Mouse (Mus musculus): ENCODE results near the gene Gm20388. TPM values are rescaled to one million over a fixed set of nuclear protein-coding genes. Genes with fewer than 3 reads are reported as not detected.
A peak's percentile ranks its signal among the peaks of the same experiment; 100 is the strongest.

Gene Gm20388
- polyA plus RNA-seq, 1 experiment from 2014 or later = not detected

DNA sequence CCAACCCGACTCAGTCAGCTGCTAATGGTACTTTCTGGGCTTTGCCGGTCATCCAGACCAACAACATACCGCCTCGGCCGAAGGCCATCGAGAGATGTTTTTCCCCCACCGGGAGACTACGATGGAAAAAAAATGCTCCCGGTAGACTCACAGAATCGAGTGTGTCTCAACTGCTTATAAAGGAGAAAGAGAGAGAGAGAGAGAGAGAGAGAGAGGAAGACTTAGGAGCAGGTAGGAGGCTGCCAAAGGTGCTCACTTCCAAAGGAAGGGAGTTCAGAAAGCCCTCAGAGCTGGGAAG is 1164.2 kb downstream of the Gm20388 start:
- no peaks in the 10 kb centered on the region for H3K9me3 ChIP-seq
- no peak for ATAC-seq (ENCODE audit: insufficient number of reproducible peaks, insufficient read depth, low FRiP score, low TSS enrichment)
- H3K36me3 ChIP-seq = no peaks in the 10 kb centered on the region
- H3K4me3 ChIP-seq = 0 out of 2 replicates have a peak overlapping the region, but pooled peaks have one; percentile 4
- WGBS = under 1% methylated on average over 10 of the region's 10 CpGs
- peak overlapping the region; percentile 9; the same call in 1 of the 2 replicates for H3K27ac ChIP-seq
- H3K4me2 ChIP-seq (replicated peaks) = peak overlapping the region; percentile 26
- peaks cover 94% of the 10 kb centered on the region for H3K27me3 ChIP-seq
- H3K4me1 ChIP-seq = peaks cover 30% of the 10 kb centered on the region
- H3K9ac ChIP-seq = no peak overlapping the region

DNA sequence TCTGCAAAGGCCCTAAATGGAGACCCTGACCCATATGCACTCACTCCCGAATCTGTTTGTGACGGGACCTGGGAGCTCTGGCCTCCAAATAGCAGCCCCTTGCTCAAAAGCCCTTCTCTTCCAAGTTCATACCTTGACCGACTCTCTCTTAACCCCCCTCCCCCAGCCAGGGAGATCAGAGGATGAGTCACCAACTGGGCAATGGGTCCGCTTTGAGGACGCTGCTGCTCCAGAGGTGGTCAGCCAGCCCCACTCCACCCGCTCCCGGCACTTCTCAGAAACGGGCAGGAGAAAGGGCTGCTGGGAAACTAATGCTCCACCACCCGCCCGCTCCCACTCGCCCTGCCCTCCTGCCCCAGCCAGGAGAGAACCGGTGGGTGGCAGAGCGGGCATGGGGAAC is 1165.3 kb downstream of the Gm20388 start:
- WGBS = 8% methylated on average over 13 of the region's 13 CpGs
- Histone ChIP-seq H3K9me3 (no peaks in the 10 kb centered on the region), H3K36me3 (no peaks in the 10 kb centered on the region), H3K4me3 (no peak overlapping the region), H3K27me3 (peaks cover 94% of the 10 kb centered on the region), H3K4me1 (peaks cover 31% of the 10 kb centered on the region), H3K27ac (no peak overlapping the region), H3K9ac (no peak overlapping the region), H3K4me2 (replicated peaks) (no peak overlapping the region)
- no peak for ATAC-seq (ENCODE audit: insufficient number of reproducible peaks, insufficient read depth, low FRiP score, low TSS enrichment)

DNA sequence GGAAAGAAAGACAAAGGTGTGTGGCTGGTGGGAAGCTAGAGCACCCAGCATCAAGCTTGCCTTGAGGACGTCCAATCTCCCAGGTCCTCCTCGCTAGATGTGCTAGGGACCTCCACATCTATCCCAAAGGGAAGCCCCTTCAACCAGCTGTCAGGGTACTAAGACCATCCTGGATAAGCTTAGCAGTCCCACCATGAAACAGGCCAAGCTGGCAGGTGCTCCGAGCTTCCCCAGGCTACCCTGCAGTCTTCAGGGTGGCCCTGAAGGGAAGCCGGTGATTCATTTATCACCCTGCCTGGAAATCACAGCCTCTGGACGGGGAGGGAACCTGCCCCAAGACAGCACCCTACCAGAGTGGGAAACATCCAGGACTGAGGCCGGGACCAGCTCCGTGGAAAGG is 1165.9 kb downstream of the Gm20388 start:
- WGBS = 11% methylated on average over 7 of the region's 7 CpGs
- H3K4me2 ChIP-seq (replicated peaks) = no peak overlapping the region
- no peak for ATAC-seq (ENCODE audit: insufficient number of reproducible peaks, insufficient read depth, low FRiP score, low TSS enrichment)
- H3K9me3 ChIP-seq = no peaks in the 10 kb centered on the region
- H3K9ac ChIP-seq = no peak overlapping the region
- no peaks in the 10 kb centered on the region for H3K36me3 ChIP-seq
- H3K4me3 ChIP-seq = no peak overlapping the region
- H3K4me1 ChIP-seq = peaks cover 29% of the 10 kb centered on the region
- peaks cover 94% of the 10 kb centered on the region for H3K27me3 ChIP-seq
- no peak overlapping the region for H3K27ac ChIP-seq

DNA sequence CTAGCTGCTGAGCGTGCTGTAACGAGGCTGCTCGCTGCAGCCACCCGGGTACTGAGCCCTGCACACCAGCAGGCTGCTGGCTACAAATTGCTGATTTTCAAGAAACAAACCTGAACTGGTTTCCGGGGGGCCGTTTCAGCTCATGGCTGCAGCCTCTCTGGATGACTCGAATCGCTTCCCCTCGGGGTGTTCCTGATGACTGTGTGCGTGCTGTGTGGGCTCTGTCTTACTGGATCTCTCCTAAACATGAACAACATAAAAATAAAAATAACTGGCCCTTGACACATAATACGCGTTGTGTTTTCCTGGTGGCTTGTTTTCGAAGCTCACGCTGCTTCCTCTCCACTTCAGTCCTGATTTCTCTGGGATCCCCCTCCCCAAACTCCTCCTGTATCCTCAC is 1168.1 kb downstream of the Gm20388 start:
- no peaks in the 10 kb centered on the region for H3K36me3 ChIP-seq
- peaks cover 93% of the 10 kb centered on the region for H3K27me3 ChIP-seq
- 0 out of 2 replicates have a peak overlapping the region, but pooled peaks have one; percentile 4 for H3K4me2 ChIP-seq (replicated peaks)
- H3K4me1 ChIP-seq = peaks cover 32% of the 10 kb centered on the region
- no peak overlapping the region for H3K4me3 ChIP-seq
- no peak overlapping the region for H3K9ac ChIP-seq
- H3K27ac ChIP-seq = no peak overlapping the region
- 3% methylated on average over 14 of the region's 14 CpGs for WGBS
- H3K9me3 ChIP-seq = no peaks in the 10 kb centered on the region
- ATAC-seq (ENCODE audit: insufficient number of reproducible peaks, insufficient read depth, low FRiP score, low TSS enrichment) = no peak

DNA sequence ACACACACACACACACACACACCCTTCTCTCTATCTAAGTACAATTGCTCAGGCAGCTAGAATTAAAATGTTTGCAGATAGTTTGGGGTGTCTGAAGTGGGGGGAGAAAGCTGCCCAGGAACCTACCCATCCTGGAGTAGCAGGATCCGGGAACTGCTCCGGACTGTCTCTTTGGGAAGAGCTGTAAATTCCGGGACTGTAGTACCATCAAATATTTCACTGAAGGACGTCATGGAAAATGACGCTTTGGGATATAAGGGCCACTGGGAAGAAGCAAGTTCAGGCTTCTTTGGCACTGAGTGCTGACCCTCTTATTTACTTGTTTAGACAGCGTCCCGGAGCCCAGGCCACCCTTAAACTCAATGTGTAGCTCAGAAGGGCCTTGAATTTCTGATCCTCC is 1168.6 kb downstream of the Gm20388 start:
- Histone ChIP-seq H3K36me3 (no peaks in the 10 kb centered on the region), H3K4me3 (no peak overlapping the region), H3K27ac (no peak overlapping the region), H3K9me3 (no peaks in the 10 kb centered on the region), H3K9ac (no peak overlapping the region), H3K4me2 (replicated peaks) (no peak overlapping the region), H3K4me1 (peaks cover 30% of the 10 kb centered on the region), H3K27me3 (peaks cover 93% of the 10 kb centered on the region)
- 5% methylated on average over 7 of the region's 7 CpGs for WGBS
- ATAC-seq (ENCODE audit: insufficient number of reproducible peaks, insufficient read depth, low FRiP score, low TSS enrichment) = no peak

DNA sequence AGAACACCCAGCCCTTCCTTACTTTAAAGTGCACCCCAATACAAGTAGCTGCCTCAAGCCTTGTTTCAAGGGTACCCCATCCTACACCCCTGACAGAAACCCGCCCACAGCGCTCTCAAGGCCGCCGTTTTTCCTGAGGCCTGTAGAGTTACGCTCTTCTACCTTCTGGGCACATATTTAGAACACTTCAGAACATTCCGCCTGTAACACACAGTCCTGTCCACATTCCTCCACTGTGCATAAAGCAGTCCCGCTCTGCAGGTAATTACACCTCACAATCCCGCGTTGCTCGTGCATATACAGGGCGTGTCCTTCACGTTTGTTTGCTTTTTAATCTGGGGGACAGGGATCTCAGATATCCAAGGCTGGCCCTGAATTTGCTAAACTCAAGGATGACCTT is 1169.3 kb downstream of the Gm20388 start:
- WGBS = 6% methylated on average over 12 of the region's 12 CpGs
- H3K4me2 ChIP-seq (replicated peaks) = peak overlapping the region; percentile 95
- no peaks in the 10 kb centered on the region for H3K36me3 ChIP-seq
- H3K4me1 ChIP-seq = peaks cover 32% of the 10 kb centered on the region
- no peak overlapping the region for H3K27ac ChIP-seq
- H3K4me3 ChIP-seq = 0 out of 2 replicates have a peak overlapping the region, but pooled peaks have one; percentile 53
- H3K27me3 ChIP-seq = peaks cover 93% of the 10 kb centered on the region
- no peak overlapping the region for H3K9ac ChIP-seq
- ATAC-seq (ENCODE audit: insufficient number of reproducible peaks, insufficient read depth, low FRiP score, low TSS enrichment) = no peak
- H3K9me3 ChIP-seq = no peaks in the 10 kb centered on the region

DNA sequence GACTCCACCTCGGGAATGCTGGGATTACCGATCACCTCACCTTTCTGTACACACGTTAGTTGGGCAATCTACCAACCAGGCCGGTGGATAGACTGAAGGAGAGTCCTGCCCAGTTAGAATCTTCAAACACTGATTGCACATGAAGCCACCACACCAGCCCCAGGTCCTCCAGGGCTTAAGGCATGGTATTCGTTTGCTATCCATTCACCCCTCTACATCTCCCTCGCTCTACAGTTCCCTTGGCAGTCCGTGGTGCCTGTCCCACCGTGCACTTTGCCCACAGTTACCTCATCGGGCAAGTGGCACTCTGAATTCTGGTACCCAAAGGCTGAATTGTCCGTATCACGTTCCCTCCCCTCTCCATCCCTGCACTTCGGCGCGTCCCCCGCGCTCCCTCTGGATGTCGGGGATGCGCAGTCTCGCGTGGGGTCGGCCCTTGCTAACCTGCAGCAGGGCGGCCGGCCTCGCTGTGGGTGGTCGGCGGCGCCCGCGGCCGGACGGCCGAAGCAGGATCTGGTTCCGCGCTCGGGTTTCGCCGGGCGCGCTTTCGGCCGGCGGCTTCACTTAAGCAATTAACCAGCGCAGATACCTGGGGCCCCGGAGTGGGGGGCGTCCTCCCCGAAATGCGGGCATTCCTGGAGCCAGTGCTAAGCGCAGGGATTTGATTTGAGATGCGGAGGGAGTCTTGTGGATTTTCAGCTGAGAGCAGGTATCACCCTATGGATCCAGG is 1169.9 kb downstream of the Gm20388 start:
- no peaks in the 10 kb centered on the region for H3K36me3 ChIP-seq
- H3K4me1 ChIP-seq = peaks cover 34% of the 10 kb centered on the region
- H3K27me3 ChIP-seq = peaks cover 98% of the 10 kb centered on the region
- H3K27ac ChIP-seq = peak overlapping the region; percentile 30; the same call in 1 of the 2 replicates
- H3K9ac ChIP-seq = peak overlapping the region; percentile 43
- ATAC-seq (ENCODE audit: insufficient number of reproducible peaks, insufficient read depth, low FRiP score, low TSS enrichment) = no peak
- H3K9me3 ChIP-seq = no peaks in the 10 kb centered on the region
- peak overlapping the region; percentile 53 for H3K4me3 ChIP-seq
- H3K4me2 ChIP-seq (replicated peaks) = peak overlapping the region; percentile 95
- WGBS = under 1% methylated on average over 49 of the region's 49 CpGs

DNA sequence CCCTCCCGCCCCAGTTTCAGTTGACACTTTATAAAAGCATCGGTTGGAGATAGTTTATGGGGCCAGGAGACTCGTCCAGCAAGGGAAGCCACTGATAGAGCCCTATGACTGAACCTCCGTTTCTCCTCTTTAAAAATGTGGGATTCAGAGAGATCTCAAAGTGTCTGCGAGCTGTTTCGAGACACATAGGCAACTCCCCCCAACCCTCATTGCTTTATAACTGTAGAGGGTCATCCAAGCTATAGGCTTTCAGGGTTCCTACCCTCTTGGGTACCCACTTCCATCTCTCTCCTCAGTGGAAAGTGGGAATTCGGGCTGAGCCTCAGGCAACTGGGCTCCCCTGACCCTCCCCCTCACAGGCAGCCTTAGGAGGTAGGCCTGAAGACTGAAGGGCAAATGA is 1170.8 kb downstream of the Gm20388 start:
- Histone ChIP-seq H3K36me3 (no peaks in the 10 kb centered on the region), H3K27me3 (peaks cover 98% of the 10 kb centered on the region), H3K4me3 (peak overlapping the region; percentile 53), H3K4me2 (replicated peaks) (peak overlapping the region; percentile 95), H3K27ac (no peak overlapping the region), H3K9ac (peak overlapping the region; percentile 37), H3K4me1 (peaks cover 34% of the 10 kb centered on the region), H3K9me3 (no peaks in the 10 kb centered on the region)
- WGBS = 4% methylated on average over 7 of the region's 7 CpGs
- no peak for ATAC-seq (ENCODE audit: insufficient number of reproducible peaks, insufficient read depth, low FRiP score, low TSS enrichment)

DNA sequence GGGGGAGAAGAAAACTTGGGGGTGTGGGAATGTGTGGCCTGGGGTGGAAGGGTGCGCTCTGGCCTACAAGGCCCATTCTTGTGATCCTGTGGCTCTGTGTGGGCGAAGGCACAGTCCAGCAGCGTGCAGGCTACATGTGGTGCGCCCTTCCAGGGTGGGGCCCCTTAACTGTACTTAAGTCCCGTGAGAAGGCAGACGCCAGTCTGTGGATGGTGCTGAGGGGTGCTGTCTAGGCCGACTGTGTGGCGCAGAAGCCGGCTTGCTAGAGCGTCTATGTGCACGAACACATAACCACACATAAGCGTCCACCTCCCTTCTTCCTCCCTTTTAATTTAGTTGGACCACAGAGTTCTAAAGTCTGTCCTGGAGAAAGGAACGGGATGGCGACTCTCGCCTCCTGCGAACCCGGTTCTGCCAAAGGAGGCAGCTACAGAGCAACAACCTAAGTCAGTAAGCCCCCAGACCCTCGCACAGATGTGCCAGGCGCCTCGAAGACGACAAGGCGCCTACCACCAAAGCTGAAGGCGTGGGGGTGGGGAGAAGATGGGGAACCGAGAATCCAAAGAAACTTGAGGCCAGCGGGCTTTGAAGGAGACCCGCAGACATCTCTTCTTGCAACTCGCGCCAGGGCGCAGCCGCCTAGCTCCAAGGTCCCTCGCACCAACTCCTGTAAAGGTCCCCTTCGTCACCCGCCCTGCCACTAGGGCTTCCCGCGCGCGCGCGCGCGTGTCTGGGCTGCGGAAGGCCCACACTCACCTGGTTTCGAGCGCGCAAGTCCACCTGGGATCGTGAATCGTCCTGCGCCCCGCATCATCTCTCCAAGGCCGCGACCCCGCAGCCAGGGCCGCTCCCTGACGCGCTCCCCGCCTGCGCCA is 1171.8 kb downstream of the Gm20388 start:
- peak overlapping the region; percentile 53 for H3K4me3 ChIP-seq
- H3K27me3 ChIP-seq = peaks cover 93% of the 10 kb centered on the region
- ATAC-seq (ENCODE audit: insufficient number of reproducible peaks, insufficient read depth, low FRiP score, low TSS enrichment) = no peak
- H3K4me2 ChIP-seq (replicated peaks) = peak overlapping the region; percentile 95
- peak overlapping the region; percentile 54 for H3K9ac ChIP-seq
- peak overlapping the region; percentile 91 for H3K27ac ChIP-seq
- WGBS = 2% methylated on average over 57 of the region's 57 CpGs
- H3K9me3 ChIP-seq = no peaks in the 10 kb centered on the region
- H3K4me1 ChIP-seq = peaks cover 34% of the 10 kb centered on the region
- no peaks in the 10 kb centered on the region for H3K36me3 ChIP-seq

DNA sequence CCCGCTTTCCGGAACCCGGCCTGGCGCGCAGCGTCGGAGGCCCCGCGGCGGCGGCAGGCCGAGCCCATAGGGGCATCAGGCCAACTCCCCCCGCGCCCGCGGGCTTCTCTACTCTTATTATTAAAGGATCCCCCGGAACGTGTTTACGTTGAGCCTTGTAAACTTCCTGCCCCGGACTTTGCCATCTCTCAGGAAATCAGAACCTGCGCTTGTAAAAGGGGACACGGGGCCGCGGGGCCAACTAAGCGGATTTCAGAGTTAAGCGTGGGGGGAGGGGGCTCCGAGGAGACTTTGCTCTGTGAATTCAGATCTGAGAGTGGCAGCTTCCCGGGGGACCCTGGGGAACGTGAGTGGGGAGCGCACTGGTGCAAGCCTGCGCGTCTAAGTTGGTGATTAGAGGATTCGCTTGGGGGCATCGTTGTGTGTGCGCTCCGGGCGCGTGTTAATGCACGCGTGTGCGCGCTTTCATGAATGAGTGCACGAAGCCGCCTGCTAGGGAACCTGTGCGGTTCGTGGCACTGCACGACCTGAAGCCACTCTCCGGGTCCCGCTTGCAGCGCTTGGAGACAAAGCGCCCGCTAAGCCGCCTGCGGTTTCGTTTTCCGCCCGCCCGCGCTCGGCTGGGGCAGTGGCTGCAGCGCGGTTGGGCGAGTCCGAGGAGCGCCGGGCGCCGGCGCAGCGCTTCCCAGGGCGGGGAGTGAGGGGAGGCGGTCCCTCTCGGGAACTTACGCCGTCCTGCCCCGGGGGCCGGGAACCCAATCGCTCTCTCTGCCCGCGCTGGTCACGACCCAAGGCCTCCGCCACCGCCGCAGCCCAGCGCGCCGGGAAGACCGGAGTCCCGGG is 1172.7 kb downstream of the Gm20388 start:
- H3K4me3 ChIP-seq = peak overlapping the region; percentile 53
- H3K9ac ChIP-seq = peak overlapping the region; percentile 73
- ATAC-seq (ENCODE audit: insufficient number of reproducible peaks, insufficient read depth, low FRiP score, low TSS enrichment) = peak; percentile 32; the same call in 1 of the 2 replicates
- peaks cover 85% of the 10 kb centered on the region for H3K27me3 ChIP-seq
- 1% methylated on average over 89 of the region's 89 CpGs for WGBS
- H3K27ac ChIP-seq = peak overlapping the region; percentile 91
- peaks cover 34% of the 10 kb centered on the region for H3K4me1 ChIP-seq
- peak overlapping the region; percentile 95 for H3K4me2 ChIP-seq (replicated peaks)
- H3K9me3 ChIP-seq = no peaks in the 10 kb centered on the region
- no peaks in the 10 kb centered on the region for H3K36me3 ChIP-seq

DNA sequence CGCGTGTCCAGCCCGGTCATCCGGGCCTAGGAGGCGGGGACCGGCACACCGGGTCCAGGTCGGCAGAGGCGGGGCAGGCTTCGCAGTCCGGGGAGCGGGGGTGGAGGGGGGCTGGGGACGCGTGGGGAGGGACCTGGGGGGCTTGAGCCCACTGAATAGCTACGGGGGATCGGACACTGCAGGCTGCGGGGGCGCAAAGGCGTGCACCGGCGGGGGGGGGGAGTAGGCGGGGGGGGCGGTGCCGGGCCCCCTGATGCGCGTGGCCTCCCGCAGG is 1173.2 kb downstream of the Gm20388 start:
- Histone ChIP-seq H3K4me2 (replicated peaks) (peak overlapping the region; percentile 95), H3K27me3 (peaks cover 85% of the 10 kb centered on the region), H3K4me3 (peak overlapping the region; percentile 53), H3K4me1 (peaks cover 34% of the 10 kb centered on the region), H3K36me3 (no peaks in the 10 kb centered on the region), H3K27ac (peak overlapping the region; percentile 91), H3K9me3 (no peaks in the 10 kb centered on the region), H3K9ac (peak overlapping the region; percentile 73)
- under 1% methylated on average over 20 of the region's 27 CpGs for WGBS
- ATAC-seq (ENCODE audit: insufficient number of reproducible peaks, insufficient read depth, low FRiP score, low TSS enrichment) = 0 out of 2 replicates have a peak, but pooled peaks have one; percentile 38
